Mouse (Mus musculus): Measurements from ENCODE around the gene Apol7a. TPM values are rescaled to one million over a fixed set of nuclear protein-coding genes. Genes with fewer than 3 reads are reported as not detected.

The Apol7a gene
- total and polyA plus RNA-seq, 2 experiments, result 93.2 to 121 TPM

GRCm38 (mm10) chr15:77344127-77345125, 54.5 kb downstream of the Apol7a start:
- no peak overlapping the region for H3K4me3 ChIP-seq (ENCODE audit: insufficient read depth, low read depth, low read length)
- no peak overlapping the region for H3K9ac ChIP-seq (ENCODE audit: low read depth, low read length)
- no peaks in the 10 kb centered on the region for H3K79me2 ChIP-seq (ENCODE audit: control insufficient read depth, insufficient read depth, low read length)
- TF ChIP-seq CTCF (IDR thresholded peaks at IDR 0.05; ENCODE audit: low read depth, low read length) (no peak), POLR2A (IDR thresholded peaks at IDR 0.05; ENCODE audit: extremely low read depth, insufficient read depth, low read length) (no peak)
- H3K4me1 ChIP-seq (ENCODE audit: control insufficient read depth, insufficient read depth, low read length), result peaks cover 3% of the 10 kb centered on the region; the same call in 1 of the 2 replicates
- WGBS, result 47% methylated on average over 17 of the region's 17 CpGs
- no peak for DNase-seq (ENCODE audit: extremely low read depth, low read depth, low spot score)
- no peaks in the 10 kb centered on the region for H3K27me3 ChIP-seq (ENCODE audit: control insufficient read depth, insufficient read depth, low read length)
- no peaks in the 10 kb centered on the region for H3K36me3 ChIP-seq (ENCODE audit: control insufficient read depth, insufficient read depth, low read length)
- H3K27ac ChIP-seq (replicated peaks; ENCODE audit: insufficient read depth, low read depth, low read length), result peak overlapping the region; percentile 4

- peak; percentile 23 for DNase-seq (ENCODE audit: extremely low read depth, low read depth, low spot score)
- TF ChIP-seq CTCF (IDR thresholded peaks at IDR 0.05; ENCODE audit: low read depth, low read length) (peak; percentile 87), POLR2A (IDR thresholded peaks at IDR 0.05; ENCODE audit: extremely low read depth, insufficient read depth, low read length) (no peak)
- Histone ChIP-seq H3K9ac (ENCODE audit: low read depth, low read length) (peak overlapping the region; percentile 28; the same call in 1 of the 2 replicates), H3K4me1 (ENCODE audit: control insufficient read depth, insufficient read depth, low read length) (peaks cover 9% of the 10 kb centered on the region), H3K36me3 (ENCODE audit: control insufficient read depth, insufficient read depth, low read length) (no peaks in the 10 kb centered on the region), H3K79me2 (ENCODE audit: control insufficient read depth, insufficient read depth, low read length) (no peaks in the 10 kb centered on the region), H3K27ac (replicated peaks; ENCODE audit: insufficient read depth, low read depth, low read length) (peak overlapping the region; percentile 28), H3K27me3 (ENCODE audit: control insufficient read depth, insufficient read depth, low read length) (no peaks in the 10 kb centered on the region), H3K4me3 (ENCODE audit: insufficient read depth, low read depth, low read length) (no peak overlapping the region)
- WGBS, result 21% methylated on average over 13 of the region's 13 CpGs
These were observed 55.3 kb downstream of the Apol7a start for GRCm38 (mm10) chr15:77343527-77344091.

GRCm38 (mm10) chr15:77342962-77343526, 55.9 kb downstream of the Apol7a start:
- DNase-seq (ENCODE audit: extremely low read depth, low read depth, low spot score), result no peak
- no peak overlapping the region for H3K4me3 ChIP-seq (ENCODE audit: insufficient read depth, low read depth, low read length)
- TF ChIP-seq CTCF (IDR thresholded peaks at IDR 0.05; ENCODE audit: low read depth, low read length) (no peak), POLR2A (IDR thresholded peaks at IDR 0.05; ENCODE audit: extremely low read depth, insufficient read depth, low read length) (no peak)
- H3K27me3 ChIP-seq (ENCODE audit: control insufficient read depth, insufficient read depth, low read length), result no peaks in the 10 kb centered on the region
- H3K79me2 ChIP-seq (ENCODE audit: control insufficient read depth, insufficient read depth, low read length), result no peaks in the 10 kb centered on the region
- H3K36me3 ChIP-seq (ENCODE audit: control insufficient read depth, insufficient read depth, low read length), result no peaks in the 10 kb centered on the region
- H3K4me1 ChIP-seq (ENCODE audit: control insufficient read depth, insufficient read depth, low read length), result peaks cover 9% of the 10 kb centered on the region
- peak overlapping the region; percentile 28 for H3K9ac ChIP-seq (ENCODE audit: low read depth, low read length)
- H3K27ac ChIP-seq (replicated peaks; ENCODE audit: insufficient read depth, low read depth, low read length), result peak overlapping the region; percentile 28
- WGBS, result 52% methylated on average over 18 of the region's 18 CpGs

- TF ChIP-seq CTCF (IDR thresholded peaks at IDR 0.05; ENCODE audit: low read depth, low read length) (peak; percentile 46), POLR2A (IDR thresholded peaks at IDR 0.05; ENCODE audit: extremely low read depth, insufficient read depth, low read length) (no peak)
- no peak overlapping the region for H3K4me3 ChIP-seq (ENCODE audit: insufficient read depth, low read depth, low read length)
- DNase-seq (ENCODE audit: extremely low read depth, low read depth, low spot score), result no peak
- H3K36me3 ChIP-seq (ENCODE audit: control insufficient read depth, insufficient read depth, low read length), result no peaks in the 10 kb centered on the region
- H3K4me1 ChIP-seq (ENCODE audit: control insufficient read depth, insufficient read depth, low read length), result peaks cover 16% of the 10 kb centered on the region
- H3K79me2 ChIP-seq (ENCODE audit: control insufficient read depth, insufficient read depth, low read length), result no peaks in the 10 kb centered on the region
- no peaks in the 10 kb centered on the region for H3K27me3 ChIP-seq (ENCODE audit: control insufficient read depth, insufficient read depth, low read length)
- H3K9ac ChIP-seq (ENCODE audit: low read depth, low read length), result no peak overlapping the region
- H3K27ac ChIP-seq (replicated peaks; ENCODE audit: insufficient read depth, low read depth, low read length), result no peak overlapping the region
- WGBS, result 88% methylated on average over 6 of the region's 6 CpGs
These were observed 56.9 kb downstream of the Apol7a start for GRCm38 (mm10) chr15:77342005-77342404.

DNA sequence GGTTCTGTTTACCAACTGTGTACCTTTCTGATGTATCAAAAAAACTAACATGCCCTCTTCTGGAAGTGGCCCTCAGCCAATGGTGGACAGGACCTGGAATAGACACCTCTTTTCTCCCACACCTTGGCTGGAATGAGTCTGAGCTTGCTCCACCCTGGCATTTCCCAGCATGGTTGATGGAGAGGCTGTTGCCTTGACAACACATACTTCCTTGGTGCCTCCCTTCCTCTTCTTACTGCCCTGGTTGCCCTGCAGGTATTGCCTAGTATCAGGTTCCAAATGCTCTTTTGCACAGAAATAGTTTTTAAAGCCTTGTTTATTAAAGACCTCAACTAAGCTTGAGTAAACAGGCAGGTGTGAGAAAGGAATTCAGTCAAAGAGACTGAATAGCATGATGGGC, 58.3 kb downstream of the Apol7a start:
- Histone ChIP-seq H3K27ac (replicated peaks; ENCODE audit: insufficient read depth, low read depth, low read length) (no peak overlapping the region), H3K4me3 (ENCODE audit: insufficient read depth, low read depth, low read length) (no peak overlapping the region), H3K4me1 (ENCODE audit: control insufficient read depth, insufficient read depth, low read length) (peaks cover 25% of the 10 kb centered on the region), H3K27me3 (ENCODE audit: control insufficient read depth, insufficient read depth, low read length) (no peaks in the 10 kb centered on the region), H3K36me3 (ENCODE audit: control insufficient read depth, insufficient read depth, low read length) (no peaks in the 10 kb centered on the region), H3K79me2 (ENCODE audit: control insufficient read depth, insufficient read depth, low read length) (no peaks in the 10 kb centered on the region), H3K9ac (ENCODE audit: low read depth, low read length) (no peak overlapping the region)
- no peak for DNase-seq (ENCODE audit: extremely low read depth, low read depth, low spot score)
- TF ChIP-seq CTCF (IDR thresholded peaks at IDR 0.05; ENCODE audit: low read depth, low read length), result no peak
- TF ChIP-seq POLR2A (IDR thresholded peaks at IDR 0.05; ENCODE audit: extremely low read depth, insufficient read depth, low read length), result no peak
